Mouse (Mus musculus) ES-E14 (cell line): ENCODE measurements at regions not wholly inside any gene's neighbourhood (a gene's known extent, or its start where the extent isn't known, plus 50 kb on each side); places are given as distances from the start of the nearest gene placed in this dataset.

Experiments
- CHD2 ChIP-seq: IDR thresholded peaks from 2 replicates; pipeline ENCODE4 v1.6.1; 2014; ENCODE audit warnings: mild to moderate bottlenecking, low read depth, low read length, inconsistent platforms
- ZC3H11A ChIP-seq: IDR thresholded peaks from 2 replicates; pipeline ENCODE4 v1.6.1; 2012; ENCODE audit warnings: low read depth, mild to moderate bottlenecking, inconsistent platforms, low read length, borderline replicate concordance

DNA sequence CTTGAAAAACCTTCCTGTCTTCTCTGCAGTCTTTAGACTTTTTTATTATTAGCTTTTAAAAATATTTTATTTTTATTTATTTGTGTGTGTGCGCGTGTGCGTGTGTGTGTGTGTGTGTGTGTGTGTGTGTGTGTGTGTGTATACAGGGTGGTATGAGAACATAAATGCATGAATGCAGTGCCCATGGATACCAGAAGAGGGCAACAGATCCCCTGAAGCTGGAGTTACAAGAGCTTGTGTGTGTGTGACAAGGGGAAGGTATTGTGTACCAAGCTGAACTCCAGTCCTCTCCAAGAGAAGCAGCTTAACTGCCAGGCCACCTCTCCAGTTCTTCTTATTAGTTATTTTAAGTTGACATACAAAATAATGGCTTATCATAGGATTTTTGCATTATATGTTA, 385.0 kb upstream of the Xylt1 start:
- no peak for TF ChIP-seq ZC3H11A
- TF ChIP-seq CHD2, result no peak
